Mouse (Mus musculus) liver, postnatal 0 days (tissue): Measurements from ENCODE around the gene Olfr1402. TPM values are rescaled to one million over a fixed set of nuclear protein-coding genes. Genes with fewer than 3 reads are reported as not detected.

Source experiments
- ATAC-seq: fragments of 200-750 bp; cut with Nextera tagmentation; 2 replicates; pipeline ENCODE4 v1.8.0; 2017; ENCODE audit warnings: mild to moderate bottlenecking, moderate library complexity
- DNase-seq: peaks from one replicate; pipeline ENCODE4 v3.0.0-alpha.2; 2016
- H3K27ac ChIP-seq: fragments of 300-500 bp; sonication (generic); 2 replicates; pipeline ENCODE4 v1.5.1; 2014; ENCODE audit warnings: antibody characterized with exemption, moderate library complexity, mild to moderate bottlenecking, low read depth
- H3K27me3 ChIP-seq: fragments of 300-500 bp; sonication (generic); 2 replicates; pipeline ENCODE4 v1.6.1; 2014; ENCODE audit warnings: low read length, control low read depth, mixed read lengths; ENCODE audit not compliant: insufficient read depth
- H3K36me3 ChIP-seq: fragments of 300-500 bp; sonication (generic); replicated peaks from 2 replicates; pipeline ENCODE4 v1.6.1; 2014; ENCODE audit warnings: mild to moderate bottlenecking, control low read depth, low read length, moderate library complexity, mixed read lengths; ENCODE audit not compliant: insufficient read depth
- H3K4me1 ChIP-seq: fragments of 300-500 bp; sonication (generic); 2 replicates; pipeline ENCODE4 v1.6.1; 2014; ENCODE audit warnings: antibody characterized with exemption, mild to moderate bottlenecking, control low read depth; ENCODE audit not compliant: insufficient read depth
- H3K4me2 ChIP-seq: fragments of 300-500 bp; sonication (generic); 2 replicates; pipeline ENCODE4 v1.6.1; 2014; ENCODE audit warnings: low read depth, mild to moderate bottlenecking, low read length, moderate library complexity, mixed read lengths
- H3K4me3 ChIP-seq: fragments of 300-500 bp; sonication (generic); 2 replicates; pipeline ENCODE4 v1.5.1; 2014; ENCODE audit warnings: low read depth, low read length
- H3K9ac ChIP-seq: fragments of 300-500 bp; sonication (generic); replicated peaks from 2 replicates; pipeline ENCODE4 v1.6.1; 2014; ENCODE audit warnings: mild to moderate bottlenecking, moderate library complexity
- H3K9me3 ChIP-seq: fragments of 300-500 bp; sonication (generic); 2 replicates; pipeline ENCODE4 v1.6.1; 2016; ENCODE audit warnings: mild to moderate bottlenecking, control low read depth, low read length, mixed read lengths
- CTCF ChIP-seq: sonication (generic); IDR thresholded peaks from 2 replicates; pipeline ENCODE4 v1.5.1; 2016; ENCODE audit warnings: antibody characterized with exemption, low read depth
- EP300 ChIP-seq: IDR thresholded peaks from 2 replicates; pipeline ENCODE4 v1.6.1; 2016; ENCODE audit warnings: antibody characterized with exemption, low read depth, mild to moderate bottlenecking
- WGBS: fragments of 180-500 bp; shearing (Covaris S2); extraction: QIAGEN DNeasy Blood & Tissue Kit; methylation state at CpG from one replicate; pipeline ENCODE4 v1.1.7; 2014; ENCODE audit not compliant: insufficient replicate concordance; 5-methylcytosine and 5-hydroxymethylcytosine counted together
- polyA plus RNA-seq: library from polyadenylated mRNA; unstranded; fragments of >200 nt; fragmentation: Nextera tagmentation; extraction: Ambion mirVana; gene quantifications from 2 replicates; pipeline ENCODE4 v1.2.1, GENCODE M21; 2015

The Olfr1402 gene
- polyA plus RNA-seq, 1 experiment from 2014 or later, result not detected

GRCm38 (mm10) chr3:97363418-97364098, 58.3 kb downstream of the Olfr1402 start:
- H3K4me1 ChIP-seq, result no peaks in the 10 kb centered on the region
- no peak overlapping the region for H3K27ac ChIP-seq
- ATAC-seq (no peak), DNase-seq (no peak)
- 61% methylated on average over 3 of the region's 3 CpGs for WGBS
- no peak overlapping the region for H3K4me3 ChIP-seq
- no peaks in the 10 kb centered on the region for H3K36me3 ChIP-seq
- no peak for TF ChIP-seq CTCF
- TF ChIP-seq EP300, result no peak
- no peaks in the 10 kb centered on the region for H3K27me3 ChIP-seq
- H3K9me3 ChIP-seq, result no peaks in the 10 kb centered on the region
- no peak overlapping the region for H3K4me2 ChIP-seq
- no peak overlapping the region for H3K9ac ChIP-seq

- DNase-seq (no peak), ATAC-seq (no peak)
- WGBS, result 67% methylated on average over 1 of the region's 1 CpGs
- Histone ChIP-seq H3K4me1 (no peaks in the 10 kb centered on the region), H3K27me3 (no peaks in the 10 kb centered on the region), H3K9ac (no peak overlapping the region), H3K4me3 (no peak overlapping the region), H3K36me3 (no peaks in the 10 kb centered on the region), H3K4me2 (no peak overlapping the region), H3K27ac (no peak overlapping the region), H3K9me3 (no peaks in the 10 kb centered on the region)
- TF ChIP-seq EP300, result no peak
- no peak for TF ChIP-seq CTCF
Observed at GRCm38 (mm10) chr3:97358448-97358847, 63.4 kb downstream of the Olfr1402 start.

Other genes with a start within 250 kb of the Olfr1402 start
- gene Bcl9, start 124.1 kb downstream of the Olfr1402 start, polyA plus RNA-seq, result 3.7 and 4.5 TPM in 2 replicates
- 6.0 and 7.1 TPM in 2 replicates for gene Chd1l, start 188.2 kb upstream of the Olfr1402 start, polyA plus RNA-seq
- 67.6 and 82.4 TPM in 2 replicates for gene Fmo5, start 206.8 kb upstream of the Olfr1402 start, polyA plus RNA-seq
- 1.1 TPM in 2 replicates for gene Prkab2, start 236.2 kb upstream of the Olfr1402 start, polyA plus RNA-seq